Mouse (Mus musculus) brown adipose tissue, adult 24 weeks (tissue): ENCODE results near the gene Fgf15. TPM values are rescaled to one million over a fixed set of nuclear protein-coding genes. Genes with fewer than 3 reads are reported as not detected.

Source experiments
- H3K27ac ChIP-seq: fragments of 200-500 bp; replicated peaks from 2 replicates; pipeline ENCODE4 v1.5.1; 2012; ENCODE audit warnings: low read depth, mild to moderate bottlenecking, low read length
- H3K4me1 ChIP-seq: fragments of 200-500 bp; 2 replicates; pipeline ENCODE4 v1.6.1; 2012; ENCODE audit warnings: low read length, mixed read lengths; ENCODE audit not compliant: control insufficient read depth, insufficient read depth, insufficient read length
- H3K4me3 ChIP-seq: fragments of 200-500 bp; 2 replicates; pipeline ENCODE4 v1.5.1; 2012; ENCODE audit warnings: low read depth, mild to moderate bottlenecking, low read length, moderate library complexity; ENCODE audit not compliant: insufficient read depth
- polyA plus RNA-seq: library from polyadenylated mRNA; stranded (reverse); fragments of >200 nt; gene quantifications from 2 replicates; pipeline ENCODE4 v1.2.4, GENCODE M21; 2012; ENCODE audit not compliant: missing spikeins, insufficient read depth, insufficient read length

The Fgf15 gene
- polyA plus RNA-seq, result not detected in 2 replicates

- Histone ChIP-seq H3K27ac (no peak within 1 kb of the TSS), H3K4me1 (peaks cover 5% of the 10 kb centered on the region), H3K4me3 (peak within 1 kb of the TSS; percentile 54)
Observed at GRCm38 (mm10) chr7:144896294-144897218, at the start of gene Fgf15. TSS of gene Fgf15 (plus strand) at chr7:144896531.

- Histone ChIP-seq H3K27ac (no peak within 1 kb of the TSS), H3K4me1 (no peaks in the 10 kb centered on the region), H3K4me3 (no peak within 1 kb of the TSS)
Observed at GRCm38 (mm10) chr7:144847067-144847466, 49.3 kb upstream of the Fgf15 start, which contains the start of gene Fgf4. TSS of gene Fgf4 (plus strand) at chr7:144847367.

GRCm38 (mm10) chr7:144851321-144851720, 45.0 kb upstream of the Fgf15 start:
- H3K4me3 ChIP-seq, result no peak overlapping the region
- H3K27ac ChIP-seq, result no peak overlapping the region
- no peaks in the 10 kb centered on the region for H3K4me1 ChIP-seq

- H3K27ac ChIP-seq, result no peak overlapping the region
- H3K4me3 ChIP-seq, result no peak overlapping the region
- H3K4me1 ChIP-seq, result no peaks in the 10 kb centered on the region
Observed at GRCm38 (mm10) chr7:144854966-144855365, 41.4 kb upstream of the Fgf15 start.

- Histone ChIP-seq H3K27ac (no peak overlapping the region), H3K4me3 (no peak overlapping the region), H3K4me1 (no peaks in the 10 kb centered on the region)
Observed at GRCm38 (mm10) chr7:144857158-144857557, 39.2 kb upstream of the Fgf15 start.

- no peak overlapping the region for H3K27ac ChIP-seq
- H3K4me3 ChIP-seq, result no peak overlapping the region
- H3K4me1 ChIP-seq, result no peaks in the 10 kb centered on the region
Observed at GRCm38 (mm10) chr7:144857826-144858342, 38.4 kb upstream of the Fgf15 start.

GRCm38 (mm10) chr7:144858702-144859101, 37.6 kb upstream of the Fgf15 start:
- Histone ChIP-seq H3K4me1 (no peaks in the 10 kb centered on the region), H3K4me3 (no peak overlapping the region), H3K27ac (no peak overlapping the region)

- Histone ChIP-seq H3K4me3 (no peak overlapping the region), H3K27ac (no peak overlapping the region), H3K4me1 (no peaks in the 10 kb centered on the region)
Observed at GRCm38 (mm10) chr7:144861056-144861768, 35.1 kb upstream of the Fgf15 start.

- no peak overlapping the region for H3K4me3 ChIP-seq
- H3K4me1 ChIP-seq, result no peaks in the 10 kb centered on the region
- H3K27ac ChIP-seq, result no peak overlapping the region
Observed at GRCm38 (mm10) chr7:144861769-144862070, 34.6 kb upstream of the Fgf15 start.

- no peak overlapping the region for H3K27ac ChIP-seq
- no peaks in the 10 kb centered on the region for H3K4me1 ChIP-seq
- no peak overlapping the region for H3K4me3 ChIP-seq
Observed at GRCm38 (mm10) chr7:144862126-144862525, 34.2 kb upstream of the Fgf15 start.

- Histone ChIP-seq H3K4me3 (no peak overlapping the region), H3K4me1 (no peaks in the 10 kb centered on the region), H3K27ac (no peak overlapping the region)
Observed at GRCm38 (mm10) chr7:144862712-144863111, 33.6 kb upstream of the Fgf15 start.

- Histone ChIP-seq H3K4me3 (no peak overlapping the region), H3K27ac (no peak overlapping the region), H3K4me1 (no peaks in the 10 kb centered on the region)
Observed at GRCm38 (mm10) chr7:144863196-144863595, 33.1 kb upstream of the Fgf15 start.

GRCm38 (mm10) chr7:144864160-144864670, 32.1 kb upstream of the Fgf15 start:
- Histone ChIP-seq H3K4me1 (no peaks in the 10 kb centered on the region), H3K27ac (no peak overlapping the region), H3K4me3 (no peak overlapping the region)

GRCm38 (mm10) chr7:144867161-144867560, 29.2 kb upstream of the Fgf15 start:
- Histone ChIP-seq H3K4me1 (no peaks in the 10 kb centered on the region), H3K4me3 (no peak overlapping the region), H3K27ac (no peak overlapping the region)

GRCm38 (mm10) chr7:144867602-144868001, 28.7 kb upstream of the Fgf15 start:
- Histone ChIP-seq H3K4me3 (no peak overlapping the region), H3K4me1 (no peaks in the 10 kb centered on the region), H3K27ac (no peak overlapping the region)
